Mouse (Mus musculus) CD8-positive naive resting alpha-beta T cell, adult 2 months (primary cell): ENCODE results near the gene Cpeb3.
"Not testable (repeated sequence)": the region's sequence is repeated elsewhere in the genome, so short reads cannot be mapped to it uniquely, and the experiment has no call there.

Source experiments
- DNase-seq, 2 experiments: peaks; one replicate each; pipeline ENCODE4 v3.0.0; 2022; ENCODE audit warnings: low read depth in 2 of 2, low spot score in 2 of 2

The Cpeb3 gene

DNA sequence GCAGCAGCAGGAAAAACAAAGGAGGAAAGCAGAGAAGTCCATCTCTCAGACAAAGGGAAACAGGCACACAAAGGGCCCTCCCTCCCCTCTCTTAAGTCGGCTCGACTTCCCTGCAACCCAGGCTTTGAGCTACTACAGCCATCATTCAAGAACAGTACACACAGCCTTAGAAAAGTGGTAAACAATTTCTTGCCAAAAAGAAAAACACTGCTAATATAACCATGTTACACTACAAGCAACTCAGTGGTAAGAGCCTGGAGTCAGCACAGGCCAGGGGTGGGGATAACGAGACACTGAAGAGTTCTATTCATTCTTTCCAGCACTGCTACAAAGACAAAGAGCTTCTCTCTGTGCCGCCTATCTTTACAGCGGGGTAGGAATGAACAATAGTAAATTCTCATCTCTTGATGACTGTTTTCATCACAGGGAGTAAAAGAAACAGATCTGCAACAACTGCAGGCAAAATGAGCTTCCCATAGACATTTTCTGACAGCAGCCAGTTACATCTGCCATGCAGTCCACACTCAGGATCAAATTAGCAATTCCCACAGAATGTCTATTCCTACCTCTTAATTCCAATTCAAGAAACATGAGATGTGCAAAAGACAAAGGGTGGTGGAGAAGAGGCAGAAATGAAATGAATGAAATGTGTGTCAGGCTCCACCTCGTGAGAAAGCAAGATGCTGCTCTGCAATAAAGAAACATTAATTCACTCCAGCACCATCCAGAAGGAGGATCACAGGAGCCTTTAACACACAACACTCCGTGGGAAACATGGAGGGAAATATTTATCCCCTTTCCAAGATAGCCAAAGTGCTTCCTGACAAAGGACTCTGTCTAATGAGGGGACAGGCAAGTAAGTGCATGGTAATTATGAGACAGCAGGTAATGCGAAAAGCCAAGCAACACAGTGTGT, 118.0 kb downstream of the Cpeb3 start:
- DNase-seq: no peak

DNA sequence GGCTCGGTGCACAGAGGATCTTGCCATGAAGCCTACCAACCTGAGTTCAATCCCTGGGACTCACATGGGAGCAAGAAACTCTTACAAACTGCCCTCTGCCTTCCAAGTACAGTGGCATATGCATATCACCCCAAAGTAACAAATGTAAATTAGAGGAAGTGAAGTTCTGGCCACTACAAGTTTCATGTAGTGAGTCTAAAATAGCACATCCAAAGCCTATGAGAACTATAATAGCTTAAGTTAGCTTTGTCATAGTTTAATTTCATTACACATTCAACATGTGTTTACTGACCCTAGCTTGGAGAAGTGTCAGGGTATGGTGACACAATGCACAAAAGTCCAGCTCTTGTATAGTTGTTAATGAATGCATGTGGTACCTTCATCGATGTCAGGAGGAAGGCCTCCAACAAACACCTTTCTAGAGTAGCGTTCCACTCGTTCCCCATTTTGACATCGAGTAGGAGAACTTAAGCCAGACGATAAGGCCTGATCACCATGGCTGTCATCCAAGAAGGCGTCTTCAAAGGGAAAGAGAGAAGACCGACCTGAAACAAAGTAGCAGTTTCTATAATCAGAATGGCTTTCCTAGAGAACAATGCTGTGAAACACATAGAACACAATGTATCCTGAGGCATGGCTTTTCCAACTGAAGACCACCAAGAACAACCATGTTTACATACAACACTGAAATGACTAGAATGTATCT, 120.2 kb downstream of the Cpeb3 start:
- no peak for DNase-seq

DNA sequence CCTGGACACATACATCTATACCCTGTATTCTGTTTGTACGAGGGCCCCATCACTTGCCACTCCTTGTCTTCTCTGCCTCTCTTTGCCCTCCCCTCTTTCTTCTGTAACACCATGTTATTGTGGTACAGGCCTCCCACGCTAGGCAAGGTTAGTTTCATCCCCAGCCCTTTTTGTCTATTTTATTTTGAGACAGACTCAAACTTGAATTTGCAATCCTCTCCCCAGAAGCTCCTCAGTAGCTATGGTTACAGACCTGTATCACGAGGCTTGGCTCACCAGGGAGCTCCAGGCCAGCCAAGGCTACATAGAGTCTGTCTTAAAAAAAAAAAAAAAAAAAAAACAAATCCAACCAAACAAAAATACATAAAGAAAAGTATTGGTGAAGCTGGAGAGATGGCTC, 123.9 kb downstream of the Cpeb3 start:
- DNase-seq: no peak

DNA sequence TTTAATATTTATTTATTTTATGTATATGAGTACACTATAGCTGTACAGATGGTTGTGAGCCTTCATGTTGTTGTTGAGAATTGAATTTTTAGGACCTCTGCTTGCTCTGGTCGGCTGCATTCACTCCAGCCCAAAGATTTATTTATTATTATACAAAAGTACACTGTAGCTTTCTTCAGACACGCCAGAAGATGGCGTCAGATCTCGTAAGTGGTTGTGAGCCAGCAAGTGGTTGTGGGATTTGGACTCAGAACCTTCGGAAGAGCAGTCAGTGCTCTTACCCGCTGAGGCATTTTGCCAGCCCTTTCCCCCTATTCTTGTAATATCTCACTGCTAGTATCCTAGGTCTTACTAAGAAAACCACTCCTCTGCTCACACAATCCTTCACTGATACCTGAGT, 126.9 kb downstream of the Cpeb3 start:
- DNase-seq: no peak

DNA sequence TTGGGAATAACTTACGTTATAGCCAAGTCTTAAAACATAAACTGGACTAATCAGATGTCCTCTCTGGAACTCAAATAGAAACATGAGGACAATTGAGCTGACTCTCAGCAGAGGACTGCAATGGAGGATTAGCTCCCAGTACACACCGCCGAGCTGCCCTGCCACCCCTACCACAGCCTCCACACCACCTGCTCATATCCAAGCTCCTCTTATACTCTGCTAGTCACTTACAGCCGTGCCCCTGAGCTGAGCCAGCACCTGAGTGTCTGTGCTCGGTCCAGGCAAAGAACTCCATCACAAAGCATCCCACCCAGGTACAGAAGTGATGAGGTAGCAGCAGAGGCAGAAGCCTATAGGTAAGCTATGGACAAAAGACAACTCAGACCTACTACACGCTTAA, 129.2 kb downstream of the Cpeb3 start:
- no peak for DNase-seq

DNA sequence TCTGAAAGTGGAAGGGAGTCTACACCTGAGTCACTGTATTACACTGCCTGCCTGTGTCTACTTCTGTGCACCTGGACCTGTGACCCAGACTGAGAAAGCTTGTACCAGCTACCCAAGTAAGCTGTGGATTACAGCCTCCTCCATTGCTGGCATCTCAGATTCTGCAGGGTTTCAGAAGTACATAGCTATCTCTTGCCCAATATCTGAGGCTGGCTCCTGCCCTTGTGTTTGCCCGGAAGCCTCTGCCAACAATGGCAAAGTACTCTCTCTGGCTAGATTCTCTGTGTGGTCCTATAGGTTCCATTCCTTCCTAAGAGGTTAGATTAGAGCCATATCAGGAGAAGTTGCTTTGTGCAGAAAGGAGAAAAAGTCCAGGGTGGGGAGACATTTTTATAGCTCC, 129.8 kb downstream of the Cpeb3 start:
- DNase-seq: no peak

DNA sequence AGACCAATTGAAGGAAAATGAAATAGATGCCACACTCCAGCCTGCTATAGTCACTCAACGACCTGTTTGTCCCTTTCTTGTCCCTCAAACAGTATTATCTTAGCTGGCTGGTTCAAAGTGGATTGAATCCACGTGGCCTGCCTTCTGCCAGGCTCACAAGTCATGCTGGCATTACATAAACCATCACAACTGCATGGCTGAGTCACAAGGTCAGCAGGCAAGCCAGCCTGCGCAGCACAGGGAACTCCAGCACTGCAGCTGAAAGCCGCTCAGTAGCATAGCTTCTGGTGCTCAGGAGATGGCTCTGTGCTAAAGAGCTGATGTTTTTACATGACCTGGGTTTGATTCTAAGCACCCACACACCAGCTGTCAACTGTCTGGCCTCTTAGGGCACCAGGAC, 130.3 kb downstream of the Cpeb3 start:
- DNase-seq: no peak

DNA sequence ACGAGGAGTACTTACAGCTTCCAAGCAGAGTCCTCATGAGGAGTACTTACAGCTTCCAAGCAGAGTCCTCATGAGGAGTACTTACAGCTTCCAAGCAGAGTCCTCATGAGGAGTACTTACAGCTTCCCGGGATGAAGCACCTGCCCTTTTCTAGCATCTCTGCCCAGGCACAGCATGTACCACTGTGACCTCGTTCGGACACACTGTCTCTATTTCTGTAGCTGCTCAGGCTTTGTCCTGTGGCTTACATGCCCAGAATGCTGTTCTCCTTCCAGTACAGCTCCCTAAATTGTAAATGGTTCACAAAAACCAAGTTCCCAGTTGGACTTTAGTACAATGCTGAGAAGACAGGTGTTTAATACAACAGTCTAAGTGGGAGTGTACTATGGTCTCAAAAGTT, 131.1 kb downstream of the Cpeb3 start:
- not testable (repeated sequence) for DNase-seq

DNA sequence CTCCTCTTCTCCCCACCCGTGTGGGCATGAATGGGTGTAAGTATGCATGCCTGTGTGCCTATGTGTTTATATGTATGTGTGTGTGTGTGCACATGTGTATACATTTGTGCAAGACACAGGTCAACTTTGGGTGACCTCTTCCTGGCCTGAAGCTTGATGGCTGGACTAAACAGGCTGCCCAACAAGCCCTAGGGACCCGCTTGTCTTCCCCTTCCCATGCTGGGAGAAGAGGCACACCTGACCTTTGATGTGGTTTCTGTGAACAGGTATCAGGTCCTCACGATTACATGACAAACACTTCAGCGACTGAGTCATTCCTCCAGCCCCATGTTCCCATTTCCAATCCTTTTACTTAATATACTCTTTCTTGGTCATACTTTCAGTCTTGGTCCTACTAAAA, 131.8 kb downstream of the Cpeb3 start:
- no peak for DNase-seq

DNA sequence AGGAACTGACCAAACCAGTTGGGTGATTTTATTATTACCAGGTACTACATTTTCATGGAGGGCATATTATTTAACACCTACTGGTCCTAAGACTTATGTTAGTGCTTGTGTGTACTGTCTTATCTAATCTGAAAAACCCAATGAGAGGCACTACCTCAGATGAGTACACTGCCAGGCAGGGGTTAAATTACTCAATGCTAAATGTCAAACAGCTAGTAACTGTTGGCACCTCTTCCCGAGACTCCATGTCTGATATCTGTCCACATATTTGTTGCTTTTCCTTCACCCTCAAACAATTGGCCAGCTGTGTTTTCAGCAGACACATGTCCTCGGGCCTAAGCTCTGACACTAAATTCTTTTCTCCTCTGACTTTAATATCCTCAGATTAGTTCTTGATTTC, 132.3 kb downstream of the Cpeb3 start:
- DNase-seq: no peak

DNA sequence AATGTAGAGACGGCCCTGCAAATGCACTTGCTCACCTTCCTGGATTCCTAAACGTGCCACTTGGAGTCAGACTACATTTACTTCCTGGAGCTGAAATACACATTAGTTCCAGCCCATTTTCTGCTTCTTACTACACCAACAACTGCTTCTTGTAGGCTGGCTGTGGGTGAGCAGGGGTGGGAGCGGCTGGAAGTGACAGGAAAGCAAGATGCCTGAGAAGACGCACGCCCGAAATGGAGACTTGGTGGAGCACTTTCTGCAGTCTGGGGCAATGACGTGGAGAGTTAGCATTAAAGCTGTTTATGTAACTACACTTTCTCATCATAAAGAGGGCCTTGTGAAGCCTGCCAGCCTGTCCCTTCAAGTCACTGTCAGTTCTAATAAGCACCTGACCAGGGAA, 132.7 kb downstream of the Cpeb3 start:
- no peak for DNase-seq

DNA sequence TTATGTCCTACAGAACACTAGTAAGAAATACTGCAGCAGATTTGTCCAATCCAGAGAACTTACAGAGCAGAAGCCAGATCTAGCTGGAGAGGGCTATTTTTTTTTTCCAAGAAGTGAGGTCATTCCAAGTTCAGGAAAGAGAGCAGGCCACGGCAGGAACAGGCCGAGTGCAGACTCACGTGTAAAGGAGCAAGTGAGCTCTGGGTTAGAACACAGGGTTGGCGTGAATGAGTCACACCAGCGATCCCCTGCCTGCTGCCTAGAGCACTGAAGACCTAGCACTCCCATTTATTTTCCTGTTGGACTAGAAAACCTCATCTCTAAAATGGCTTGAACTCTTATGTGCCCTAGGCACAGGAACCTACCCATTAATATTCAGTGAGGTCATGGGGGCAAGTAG, 133.7 kb downstream of the Cpeb3 start:
- DNase-seq: no peak

DNA sequence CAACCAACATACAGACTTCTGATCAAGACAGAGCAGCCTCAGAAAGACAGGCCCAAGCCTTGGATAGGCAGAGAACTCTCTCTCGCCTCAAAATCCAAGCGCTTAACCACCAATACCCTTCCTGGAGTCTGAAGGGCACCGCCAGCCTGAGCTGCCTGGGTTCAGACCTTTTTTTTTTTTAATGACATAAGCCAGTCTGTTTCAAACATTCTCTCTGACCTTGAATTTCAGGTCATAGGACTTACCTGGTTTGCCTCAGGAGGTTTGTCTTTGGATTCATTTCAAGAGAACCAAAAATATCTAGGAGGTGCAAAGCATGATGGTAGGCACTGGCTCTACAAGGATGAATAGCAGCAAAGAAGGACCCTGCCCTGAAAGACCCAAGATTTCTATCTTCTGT, 134.1 kb downstream of the Cpeb3 start:
- DNase-seq: no peak

DNA sequence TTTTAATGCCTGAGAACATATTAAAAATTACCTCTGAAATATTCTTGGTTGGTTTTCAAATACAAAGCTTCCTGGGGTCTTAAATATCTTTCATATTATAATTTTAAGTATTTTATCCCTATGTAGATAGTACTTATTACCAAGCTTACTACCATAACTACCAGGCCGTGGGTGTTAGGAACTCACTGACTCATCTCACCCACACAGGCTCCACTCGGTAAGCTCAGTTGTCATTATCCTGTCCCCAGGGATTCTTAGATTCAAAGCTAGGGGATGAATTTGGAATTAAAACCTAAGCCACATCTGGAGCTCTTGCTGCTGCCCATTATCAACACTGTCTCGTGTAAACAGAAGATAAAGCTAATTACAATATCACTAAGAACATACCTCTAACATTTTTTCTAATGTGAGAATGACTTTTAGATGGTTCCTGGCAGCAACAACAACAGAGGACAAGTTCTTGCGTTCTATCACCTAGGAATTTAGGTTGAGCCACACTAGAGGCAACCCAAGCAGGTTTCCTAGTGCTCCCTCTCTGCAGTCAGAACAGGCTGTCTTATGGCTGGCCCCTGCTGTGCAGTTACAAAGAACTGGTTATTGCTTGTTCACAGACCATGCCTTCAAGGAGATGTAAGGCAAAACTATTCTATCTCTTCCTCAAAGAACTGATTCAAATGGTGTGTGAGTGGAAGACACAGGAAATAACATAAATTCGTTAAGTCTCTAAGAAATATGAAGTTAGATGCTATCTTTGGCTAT, 135.4 kb downstream of the Cpeb3 start:
- no peak for DNase-seq

DNA sequence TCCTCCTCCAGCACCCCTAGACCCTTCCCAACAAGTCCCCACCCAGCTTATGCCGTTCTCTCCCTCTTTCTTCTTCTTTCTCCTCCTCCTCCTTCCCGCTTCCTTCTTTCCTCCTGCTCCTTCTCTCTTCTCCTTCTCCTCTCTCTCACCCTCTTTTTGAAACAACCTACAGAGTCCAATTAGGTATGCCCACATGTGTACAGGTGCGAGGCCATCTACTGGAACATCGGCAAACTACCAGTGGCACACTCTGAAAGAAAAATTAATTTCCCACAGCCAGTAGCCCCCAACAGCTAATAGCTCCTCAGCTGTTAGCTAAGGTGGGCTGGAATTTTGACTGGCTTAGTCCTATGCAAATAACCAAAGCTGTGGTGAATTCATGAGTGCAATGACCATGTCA, 139.2 kb downstream of the Cpeb3 start:
- no peak for DNase-seq

DNA sequence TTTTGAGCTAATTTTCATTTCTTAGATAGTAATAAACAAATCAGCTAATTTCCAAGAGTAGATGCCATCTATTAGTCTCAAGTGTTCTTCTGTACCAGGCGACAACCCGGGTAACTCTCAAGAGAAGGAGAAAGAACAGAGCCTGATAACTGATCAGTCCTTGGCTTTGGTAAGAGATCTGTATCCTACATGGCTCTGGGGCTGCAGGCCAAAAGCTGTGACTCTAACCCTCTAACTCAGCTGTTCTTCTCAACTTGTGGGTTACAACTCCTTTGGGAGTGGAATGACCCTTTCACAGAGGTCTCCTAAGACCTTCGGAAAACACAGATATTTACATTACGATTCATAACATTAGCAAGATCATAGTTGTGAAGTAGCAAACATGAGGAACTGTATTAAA, 148.3 kb downstream of the Cpeb3 start:
- DNase-seq: no peak

DNA sequence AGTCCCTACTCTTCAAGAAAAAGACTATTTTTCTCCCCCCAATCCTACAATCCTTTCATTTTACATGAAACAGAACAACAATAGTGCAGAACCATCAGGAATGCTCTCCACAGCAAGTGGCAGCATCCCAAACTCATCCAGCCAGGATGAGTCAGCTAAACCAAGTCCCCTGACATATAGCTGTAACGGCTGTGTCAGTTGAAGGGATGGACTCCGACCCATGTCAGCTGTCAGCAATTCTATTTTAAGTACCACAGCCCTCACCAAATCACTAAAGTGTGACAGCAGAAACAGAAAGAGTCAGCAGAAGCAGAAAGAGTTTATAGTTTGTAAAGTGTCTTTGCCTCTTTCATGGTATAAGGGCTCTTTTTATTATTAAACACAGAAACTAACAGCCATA, 148.8 kb downstream of the Cpeb3 start:
- no peak for DNase-seq

DNA sequence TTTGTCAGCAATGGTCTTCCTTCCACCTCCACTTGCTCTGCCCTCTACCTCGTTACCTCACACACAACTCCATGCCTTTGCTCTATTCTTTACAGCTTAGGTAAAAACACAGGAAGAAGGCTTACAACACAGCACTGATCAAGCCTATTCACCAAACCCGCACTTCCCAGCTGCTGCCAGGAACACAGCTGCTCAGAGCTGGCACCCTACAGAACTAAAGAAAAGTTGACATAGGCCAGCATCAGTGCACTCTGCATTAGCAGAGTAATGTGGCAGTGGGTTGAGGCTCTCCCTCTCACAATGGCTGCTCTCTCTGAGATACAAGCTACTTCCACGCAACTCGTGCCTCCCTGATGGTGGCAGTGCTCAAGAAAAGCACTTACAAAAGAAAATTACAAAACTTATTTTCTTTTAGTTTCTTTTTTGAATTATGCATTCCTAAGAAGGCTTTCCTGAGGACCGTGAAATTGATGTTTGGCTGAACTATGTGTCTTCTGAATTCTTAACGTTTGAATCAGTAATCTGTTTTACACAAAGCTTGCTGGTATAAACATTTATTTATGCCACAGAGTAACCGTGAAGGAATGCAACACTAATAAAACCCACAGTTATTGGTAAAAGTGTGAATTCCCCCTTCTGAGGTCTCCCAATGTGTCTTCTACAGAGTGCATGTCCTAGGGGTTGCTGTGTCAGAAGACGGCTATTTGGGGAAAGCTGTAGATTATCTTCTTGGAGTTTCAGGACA, 151.1 kb downstream of the Cpeb3 start:
- no peak for DNase-seq

DNA sequence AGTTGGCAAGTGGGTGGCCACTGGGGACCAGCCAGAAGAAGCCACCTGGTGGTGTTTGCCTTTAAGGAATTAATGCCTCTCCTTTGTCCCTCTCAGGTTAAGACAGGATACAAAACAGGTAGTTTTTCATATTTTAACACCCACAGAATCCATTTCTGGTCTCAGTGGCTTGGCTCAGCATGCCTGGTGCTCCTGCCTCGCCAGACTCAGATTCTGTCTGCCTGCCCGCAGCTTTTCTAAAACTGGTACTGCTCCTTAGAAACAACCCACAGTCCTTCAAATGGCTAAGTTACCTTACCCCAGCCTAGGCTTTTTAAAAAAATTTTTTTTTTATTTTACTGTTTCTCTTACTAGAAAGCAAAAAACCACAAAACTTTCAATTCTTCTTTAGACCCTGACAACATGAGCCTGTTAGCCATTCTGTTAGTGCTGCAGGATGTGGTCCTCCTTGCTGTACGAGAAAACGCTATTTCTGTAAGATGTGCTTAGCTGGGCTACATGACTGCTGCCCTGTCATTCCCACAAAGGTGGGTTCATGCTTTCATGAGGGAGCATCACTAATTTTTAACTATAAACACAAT, 152.3 kb downstream of the Cpeb3 start:
- no peak for DNase-seq

DNA sequence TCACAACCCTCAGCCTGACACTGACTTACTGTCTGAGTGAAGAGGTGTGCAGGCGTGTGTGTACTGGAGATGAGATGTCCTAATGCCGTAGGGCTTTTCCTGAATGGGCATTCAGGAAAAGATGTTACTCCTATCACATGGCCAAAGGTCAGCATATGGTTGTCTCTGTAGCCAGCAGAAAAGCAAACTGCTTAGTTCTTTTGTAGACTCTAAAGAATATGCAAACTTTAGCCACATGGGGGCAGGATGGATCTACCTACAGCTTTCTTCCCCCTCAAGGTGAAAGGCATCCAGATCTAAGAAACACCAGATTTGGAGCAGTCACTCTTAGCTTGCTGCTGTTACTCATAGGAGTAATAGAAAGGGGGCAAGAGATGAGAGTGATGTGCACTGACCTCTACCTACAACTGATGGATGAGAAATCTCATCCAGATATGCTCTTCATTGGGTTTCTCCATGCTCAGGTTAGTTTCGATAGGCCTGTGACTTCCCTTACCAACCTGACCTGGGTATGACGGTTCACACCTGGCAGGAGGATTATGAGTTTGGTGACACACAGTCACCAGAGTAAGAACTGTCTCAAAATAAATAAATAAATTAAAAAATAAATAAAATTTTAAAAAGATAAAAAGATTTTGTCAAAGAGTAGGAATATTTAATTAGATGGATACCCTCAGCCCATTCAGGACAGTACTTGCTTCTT, 157.6 kb downstream of the Cpeb3 start:
- no peak for DNase-seq
